Mouse (Mus musculus) heart, adult 2 months (tissue): Measurements from ENCODE around the gene Erap1.
"Not testable (repeated sequence)": the region's sequence is repeated elsewhere in the genome, so short reads cannot be mapped to it uniquely, and the experiment has no call there.

Experiments used
- CTCF ChIP-seq: fragments of 200-600 bp; IDR thresholded peaks from 2 replicates; pipeline ENCODE4 v1.8.1; 2022; ENCODE audit warnings: antibody characterized with exemption, mild to moderate bottlenecking, moderate library complexity
- POLR2A ChIP-seq: fragments of 200-500 bp; IDR thresholded peaks from 2 replicates; pipeline ENCODE4 v1.6.1; 2011; ENCODE audit warnings: mild to moderate bottlenecking, low read depth, low read length, control low read depth; ENCODE audit not compliant: insufficient read depth

- TF ChIP-seq CTCF, POLR2A: not testable (repeated sequence)
Measured at GRCm38 (mm10) chr13:74597022-74597421, 42.3 kb upstream of the Erap1 start.
